Mouse (Mus musculus): ENCODE measurements around the gene Pou2f1. TPM values are rescaled to one million over a fixed set of nuclear protein-coding genes. Genes with fewer than 3 reads are reported as not detected.
A peak's percentile ranks its signal among the peaks of the same experiment; 100 is the strongest.

The Pou2f1 gene
- polyA plus RNA-seq, 1 experiment: 11.0 TPM

DNA sequence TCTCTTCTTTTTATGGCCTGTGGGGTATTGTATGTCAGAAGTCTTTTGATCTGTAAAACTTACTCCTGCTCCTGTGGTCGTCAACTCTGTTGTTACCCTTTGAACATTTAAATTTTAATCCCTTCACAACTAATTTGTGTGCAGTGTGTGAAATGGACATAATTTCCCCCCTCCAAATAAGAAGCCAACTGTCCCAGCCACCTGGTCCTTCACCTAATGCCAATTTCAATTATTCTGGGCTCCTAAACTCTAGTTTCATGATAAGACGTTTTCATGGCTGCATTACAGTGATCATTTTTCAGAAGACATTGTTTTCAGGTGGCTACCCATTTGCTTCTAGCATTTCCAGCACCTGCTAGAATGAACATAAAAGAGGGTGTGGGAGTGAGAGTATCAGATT is 13.9 kb downstream of the Pou2f1 start:
- 13% methylated on average over 2 of the region's 2 CpGs for WGBS
- no peak overlapping the region for H3K4me3 ChIP-seq (replicated peaks; ENCODE audit: insufficient read depth, low read depth, low read length)
- no peak for TF ChIP-seq POLR2A (IDR thresholded peaks at IDR 0.05; ENCODE audit: borderline replicate concordance, insufficient read depth, low read length)
- TF ChIP-seq CTCF (IDR thresholded peaks at IDR 0.05; ENCODE audit: borderline replicate concordance, insufficient read depth, low read depth, low read length): no peak

GRCm38 (mm10) chr1:165988072-165988471 is 14.4 kb downstream of the Pou2f1 start:
- Histone ChIP-seq H3K4me1 (ENCODE audit: control insufficient read depth, insufficient read depth, low read length) (peaks cover 8% of the 10 kb centered on the region; the same call in 1 of the 2 replicates), H3K27me3 (ENCODE audit: control insufficient read depth, insufficient read depth, low read length) (no peaks in the 10 kb centered on the region), H3K27ac (ENCODE audit: insufficient read depth, low read length) (no peak overlapping the region), H3K4me3 (replicated peaks; ENCODE audit: insufficient read depth, low read depth, low read length) (no peak overlapping the region)
- TF ChIP-seq CTCF (IDR thresholded peaks at IDR 0.05; ENCODE audit: borderline replicate concordance, insufficient read depth, low read depth, low read length) (no peak), POLR2A (IDR thresholded peaks at IDR 0.05; ENCODE audit: borderline replicate concordance, insufficient read depth, low read length) (no peak)
- 72% methylated on average over 2 of the region's 2 CpGs for WGBS
- no peak for DNase-seq

More for the DNA sequence above, 13.9 kb downstream of the Pou2f1 start:
- no peak overlapping the region for H3K27ac ChIP-seq (ENCODE audit: insufficient read depth, low read length)
- DNase-seq: peak in 1 of 2 experiments; percentile 65
- H3K4me1 ChIP-seq (ENCODE audit: control insufficient read depth, insufficient read depth, low read length): peaks cover 8% of the 10 kb centered on the region; the same call in 1 of the 2 replicates
- no peaks in the 10 kb centered on the region for H3K27me3 ChIP-seq (ENCODE audit: control insufficient read depth, insufficient read depth, low read length)

GRCm38 (mm10) chr1:165985743-165986360 is 16.6 kb downstream of the Pou2f1 start:
- Histone ChIP-seq H3K27ac (ENCODE audit: insufficient read depth, low read length) (no peak overlapping the region), H3K27me3 (ENCODE audit: control insufficient read depth, insufficient read depth, low read length) (no peaks in the 10 kb centered on the region), H3K4me3 (replicated peaks; ENCODE audit: insufficient read depth, low read depth, low read length) (no peak overlapping the region), H3K4me1 (ENCODE audit: control insufficient read depth, insufficient read depth, low read length) (peaks cover 8% of the 10 kb centered on the region; the same call in 1 of the 2 replicates)
- 82% methylated on average over 3 of the region's 3 CpGs for whole genome bisulfite sequencing
- no peak for DNase-seq
- no peak for TF ChIP-seq CTCF (IDR thresholded peaks at IDR 0.05; ENCODE audit: borderline replicate concordance, insufficient read depth, low read depth, low read length)
- no peak for TF ChIP-seq POLR2A (IDR thresholded peaks at IDR 0.05; ENCODE audit: borderline replicate concordance, insufficient read depth, low read length)

DNA sequence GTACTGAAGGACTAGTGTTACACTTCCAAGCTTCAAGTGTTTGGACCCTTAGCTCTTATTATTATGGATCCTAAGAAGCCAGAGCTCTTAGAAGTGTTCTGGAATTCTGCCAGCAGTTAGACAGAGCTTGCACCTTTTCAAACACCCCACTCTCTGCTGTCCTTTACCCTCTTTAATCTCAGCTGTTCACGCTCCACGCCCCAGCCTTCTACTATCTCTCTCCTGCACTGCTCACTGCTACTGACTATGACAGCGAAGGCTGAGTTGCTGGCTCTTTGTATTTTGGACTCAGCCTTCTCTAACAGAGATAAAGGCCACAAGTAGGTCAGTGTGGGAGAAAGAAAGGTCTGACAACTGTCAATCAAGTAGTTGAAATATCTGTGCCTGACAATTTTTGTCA is 17.3 kb downstream of the Pou2f1 start:
- no peaks in the 10 kb centered on the region for H3K27me3 ChIP-seq (ENCODE audit: control insufficient read depth, insufficient read depth, low read length)
- peaks cover 8% of the 10 kb centered on the region; the same call in 1 of the 2 replicates for H3K4me1 ChIP-seq (ENCODE audit: control insufficient read depth, insufficient read depth, low read length)
- H3K4me3 ChIP-seq (replicated peaks; ENCODE audit: insufficient read depth, low read depth, low read length): no peak overlapping the region
- no peak for DNase-seq
- 91% methylated on average over 3 of the region's 3 CpGs for WGBS
- TF ChIP-seq POLR2A (IDR thresholded peaks at IDR 0.05; ENCODE audit: borderline replicate concordance, insufficient read depth, low read length): no peak
- TF ChIP-seq CTCF (IDR thresholded peaks at IDR 0.05; ENCODE audit: borderline replicate concordance, insufficient read depth, low read depth, low read length): no peak
- no peak overlapping the region for H3K27ac ChIP-seq (ENCODE audit: insufficient read depth, low read length)

- no peak overlapping the region for H3K27ac ChIP-seq (ENCODE audit: insufficient read depth, low read length)
- no peaks in the 10 kb centered on the region for H3K4me1 ChIP-seq (ENCODE audit: control insufficient read depth, insufficient read depth, low read length)
- TF ChIP-seq CTCF (IDR thresholded peaks at IDR 0.05; ENCODE audit: borderline replicate concordance, insufficient read depth, low read depth, low read length) (no peak), POLR2A (IDR thresholded peaks at IDR 0.05; ENCODE audit: borderline replicate concordance, insufficient read depth, low read length) (no peak)
- no peak overlapping the region for H3K4me3 ChIP-seq (replicated peaks; ENCODE audit: insufficient read depth, low read depth, low read length)
- WGBS: 39% methylated on average over 7 of the region's 7 CpGs
- no peak for DNase-seq
- no peaks in the 10 kb centered on the region for H3K27me3 ChIP-seq (ENCODE audit: control insufficient read depth, insufficient read depth, low read length)
Observed at GRCm38 (mm10) chr1:165976672-165977448, 25.6 kb downstream of the Pou2f1 start.

- Histone ChIP-seq H3K4me3 (replicated peaks; ENCODE audit: insufficient read depth, low read depth, low read length) (no peak overlapping the region), H3K27me3 (ENCODE audit: control insufficient read depth, insufficient read depth, low read length) (no peaks in the 10 kb centered on the region), H3K27ac (ENCODE audit: insufficient read depth, low read length) (no peak overlapping the region), H3K4me1 (ENCODE audit: control insufficient read depth, insufficient read depth, low read length) (no peaks in the 10 kb centered on the region; the same call in 1 of the 2 replicates)
- 89% methylated on average over 3 of the region's 3 CpGs for WGBS
- TF ChIP-seq POLR2A (IDR thresholded peaks at IDR 0.05; ENCODE audit: borderline replicate concordance, insufficient read depth, low read length): no peak
- no peak for TF ChIP-seq CTCF (IDR thresholded peaks at IDR 0.05; ENCODE audit: borderline replicate concordance, insufficient read depth, low read depth, low read length)
- no peak for DNase-seq
Observed at GRCm38 (mm10) chr1:165969001-165969690, 33.3 kb downstream of the Pou2f1 start.

DNA sequence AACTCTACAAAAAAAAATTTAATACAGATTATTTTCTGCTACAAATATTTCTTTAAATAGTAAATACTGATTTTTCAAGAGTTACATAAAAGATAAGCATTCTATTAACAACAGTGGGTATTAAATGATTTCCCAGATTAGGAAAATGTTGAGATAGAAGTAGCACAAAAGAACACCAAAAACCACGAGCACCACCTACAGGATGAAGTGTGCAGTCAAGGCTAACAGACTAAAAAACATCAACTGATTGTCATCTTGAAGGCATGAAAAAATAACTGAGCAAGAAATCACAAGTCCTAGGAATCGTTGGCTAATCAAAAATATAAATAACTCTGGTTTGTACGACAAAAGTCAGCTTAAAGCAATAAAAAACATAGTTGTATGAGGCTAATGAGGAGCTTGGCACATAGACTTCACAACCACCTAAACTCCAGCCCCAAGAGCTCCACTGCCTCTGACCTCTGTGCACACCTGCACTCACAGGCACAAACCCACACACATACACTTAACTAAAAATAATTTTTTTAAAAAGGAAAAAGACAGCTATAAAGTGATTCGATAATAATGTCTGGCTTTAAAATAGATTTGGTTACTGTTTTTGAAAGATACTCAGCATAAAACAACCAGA is 35.3 kb downstream of the Pou2f1 start:
- TF ChIP-seq CTCF (IDR thresholded peaks at IDR 0.05; ENCODE audit: borderline replicate concordance, insufficient read depth, low read depth, low read length) (0 out of 2 replicates have a peak, but pooled peaks have one; percentile 6), POLR2A (IDR thresholded peaks at IDR 0.05; ENCODE audit: borderline replicate concordance, insufficient read depth, low read length) (no peak)
- Histone ChIP-seq H3K27me3 (ENCODE audit: control insufficient read depth, insufficient read depth, low read length) (no peaks in the 10 kb centered on the region), H3K4me1 (ENCODE audit: control insufficient read depth, insufficient read depth, low read length) (no peaks in the 10 kb centered on the region; the same call in 1 of the 2 replicates), H3K27ac (ENCODE audit: insufficient read depth, low read length) (no peak overlapping the region), H3K4me3 (replicated peaks; ENCODE audit: insufficient read depth, low read depth, low read length) (no peak overlapping the region)
- 33% methylated on average over 4 of the region's 4 CpGs for WGBS
- DNase-seq: peak; percentile 51 to 54

All from cerebellum, adult 2 months (tissue).